Mouse (Mus musculus) heart, postnatal 0 days (tissue): ENCODE measurements around the gene Tmem91.

Experiments used
- CTCF ChIP-seq: IDR thresholded peaks from 2 replicates; pipeline ENCODE4 v1.5.1; 2016; ENCODE audit warnings: antibody characterized with exemption, control low read depth, low read depth
- EP300 ChIP-seq: IDR thresholded peaks from 2 replicates; pipeline ENCODE4 v1.6.1; 2016; ENCODE audit warnings: antibody characterized with exemption, low read depth

DNA sequence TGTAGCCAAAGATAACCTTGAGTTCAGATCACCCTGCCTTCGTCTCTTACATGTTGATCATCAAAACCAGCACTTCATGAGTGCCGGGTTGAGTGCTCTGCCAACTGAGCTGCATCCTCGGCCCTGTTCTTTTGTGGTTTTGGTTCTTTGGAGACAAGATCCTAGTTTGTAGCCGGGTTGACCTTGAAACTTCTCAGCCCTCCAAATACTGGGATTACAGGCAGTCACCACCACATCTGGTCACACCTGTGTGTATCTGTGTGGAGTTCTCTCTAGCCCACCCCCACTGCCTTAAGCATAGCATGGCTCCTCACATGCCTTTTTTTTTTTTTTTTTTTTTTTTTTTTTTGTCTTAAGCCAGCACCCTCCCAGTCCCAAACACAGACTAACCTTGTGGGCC is 4.9 kb downstream of the Tmem91 start:
- TF ChIP-seq EP300 (no peak), CTCF (no peak)
